Mouse (Mus musculus): ENCODE measurements around the gene Rpl28. TPM values are rescaled to one million over a fixed set of nuclear protein-coding genes. Genes with fewer than 3 reads are reported as not detected.

Gene Rpl28
- polyA plus RNA-seq, 1 experiment from 2014 or later: 203 TPM

- no peaks in the 10 kb centered on the region for H3K9me3 ChIP-seq (ENCODE audit: control insufficient read depth, low read length)
- no peak overlapping the region for H3K9ac ChIP-seq (ENCODE audit: low read length)
- under 1% methylated on average over 20 of the region's 20 CpGs for WGBS
- H3K36me3 ChIP-seq (ENCODE audit: control insufficient read depth, insufficient read depth, low read length): no peaks in the 10 kb centered on the region
- 0 out of 2 replicates have a peak, but pooled peaks cover 5% of the 10 kb centered on the region for H3K4me1 ChIP-seq (replicated peaks; ENCODE audit: control insufficient read depth, insufficient read depth, low read length)
- peaks cover 46% of the 10 kb centered on the region for H3K27me3 ChIP-seq (ENCODE audit: control insufficient read depth, insufficient read depth, low read length)
- ATAC-seq (replicated peaks; ENCODE audit: low FRiP score) (no peak), DNase-seq (ENCODE audit: low spot score) (no peak)
- no peak overlapping the region for H3K27ac ChIP-seq (ENCODE audit: low read depth, low read length)
- no peak overlapping the region; the same call in 1 of the 2 replicates for H3K4me3 ChIP-seq (ENCODE audit: low read depth, low read length)
- H3K4me2 ChIP-seq (ENCODE audit: low read depth, low read length, severe bottlenecking): no peak overlapping the region; the same call in 1 of the 2 replicates
Observed at GRCm38 (mm10) chr7:4777851-4778637, 14.6 kb upstream of the Rpl28 start.

- DNase-seq (ENCODE audit: low spot score): no peak
- WGBS: 29% methylated on average over 5 of the region's 5 CpGs
- no peak overlapping the region for H3K27ac ChIP-seq (ENCODE audit: low read depth, low read length)
Observed at GRCm38 (mm10) chr7:4779921-4780320, 12.8 kb upstream of the Rpl28 start.

GRCm38 (mm10) chr7:4782130-4782529 lies 10.5 kb upstream of the Rpl28 start:
- Histone ChIP-seq H3K27me3 (ENCODE audit: control insufficient read depth, insufficient read depth, low read length) (peaks cover 24% of the 10 kb centered on the region), H3K4me3 (ENCODE audit: low read depth, low read length) (no peak overlapping the region), H3K9ac (ENCODE audit: low read length) (no peak overlapping the region), H3K36me3 (ENCODE audit: control insufficient read depth, insufficient read depth, low read length) (no peaks in the 10 kb centered on the region), H3K4me2 (ENCODE audit: low read depth, low read length, severe bottlenecking) (no peak overlapping the region), H3K27ac (ENCODE audit: low read depth, low read length) (no peak overlapping the region), H3K4me1 (replicated peaks; ENCODE audit: control insufficient read depth, insufficient read depth, low read length) (0 out of 2 replicates have a peak, but pooled peaks cover 2% of the 10 kb centered on the region), H3K9me3 (ENCODE audit: control insufficient read depth, low read length) (no peaks in the 10 kb centered on the region)
- DNase-seq (ENCODE audit: low spot score) (no peak), ATAC-seq (replicated peaks; ENCODE audit: low FRiP score) (no peak)
- 55% methylated on average over 3 of the region's 3 CpGs for WGBS

More at GRCm38 (mm10) chr7:4779921-4780320, 12.8 kb upstream of the Rpl28 start:
- H3K36me3 ChIP-seq (ENCODE audit: control insufficient read depth, insufficient read depth, low read length): no peaks in the 10 kb centered on the region
- no peak overlapping the region for H3K4me2 ChIP-seq (ENCODE audit: low read depth, low read length, severe bottlenecking)
- H3K4me3 ChIP-seq (ENCODE audit: low read depth, low read length): no peak overlapping the region
- no peak for ATAC-seq (replicated peaks; ENCODE audit: low FRiP score)
- H3K27me3 ChIP-seq (ENCODE audit: control insufficient read depth, insufficient read depth, low read length): peaks cover 46% of the 10 kb centered on the region
- no peaks in the 10 kb centered on the region for H3K9me3 ChIP-seq (ENCODE audit: control insufficient read depth, low read length)
- no peak overlapping the region for H3K9ac ChIP-seq (ENCODE audit: low read length)
- H3K4me1 ChIP-seq (replicated peaks; ENCODE audit: control insufficient read depth, insufficient read depth, low read length): 0 out of 2 replicates have a peak, but pooled peaks cover 5% of the 10 kb centered on the region

DNA sequence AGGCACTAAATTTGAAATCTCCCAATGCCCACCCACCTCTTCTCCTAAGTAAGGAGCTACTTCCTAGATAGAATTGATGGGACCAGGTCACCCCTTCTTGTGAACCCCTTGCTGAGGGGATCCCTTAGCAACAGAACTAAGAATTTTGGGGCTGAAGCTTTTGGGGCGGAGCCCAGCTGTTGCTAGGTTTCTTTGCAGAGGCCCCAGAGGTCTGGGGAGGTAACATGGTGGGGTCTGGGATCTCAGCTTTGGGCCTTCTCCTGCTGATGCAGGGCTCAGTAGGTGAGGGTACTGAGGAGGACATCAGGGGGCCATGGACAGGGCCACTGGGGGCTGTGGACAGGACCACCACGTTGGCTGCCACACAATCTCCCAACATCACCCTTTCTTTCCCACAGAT lies 9.9 kb upstream of the Rpl28 start, which contains the start of the genes Il11 and Tmem190:
Gene Il11, minus strand, starts transcription at position 101 of the 400 bp plus-strand sequence.
Gene Tmem190, plus strand, starts transcription at position 179 of the 400 bp plus-strand sequence.
- no peak within 1 kb of the TSS for H3K4me3 ChIP-seq (ENCODE audit: low read depth, low read length)
- no peaks in the 10 kb centered on the region for H3K4me1 ChIP-seq (replicated peaks; ENCODE audit: control insufficient read depth, insufficient read depth, low read length)
- 67% methylated on average over 2 of the region's 2 CpGs for WGBS
- no peaks in the 10 kb centered on the region for H3K36me3 ChIP-seq (ENCODE audit: control insufficient read depth, insufficient read depth, low read length)
- no peak within 1 kb of the TSS; the same call in 1 of the 2 replicates for H3K9ac ChIP-seq (ENCODE audit: low read length)
- H3K9me3 ChIP-seq (ENCODE audit: control insufficient read depth, low read length): no peaks in the 10 kb centered on the region
- no peak within 1 kb of the TSS for H3K4me2 ChIP-seq (ENCODE audit: low read depth, low read length, severe bottlenecking)
- ATAC-seq (replicated peaks; ENCODE audit: low FRiP score) (no peak), DNase-seq (ENCODE audit: low spot score) (no peak)
- H3K27me3 ChIP-seq (ENCODE audit: control insufficient read depth, insufficient read depth, low read length): peaks cover 18% of the 10 kb centered on the region
- H3K27ac ChIP-seq (ENCODE audit: low read depth, low read length): no peak within 1 kb of the TSS

DNA sequence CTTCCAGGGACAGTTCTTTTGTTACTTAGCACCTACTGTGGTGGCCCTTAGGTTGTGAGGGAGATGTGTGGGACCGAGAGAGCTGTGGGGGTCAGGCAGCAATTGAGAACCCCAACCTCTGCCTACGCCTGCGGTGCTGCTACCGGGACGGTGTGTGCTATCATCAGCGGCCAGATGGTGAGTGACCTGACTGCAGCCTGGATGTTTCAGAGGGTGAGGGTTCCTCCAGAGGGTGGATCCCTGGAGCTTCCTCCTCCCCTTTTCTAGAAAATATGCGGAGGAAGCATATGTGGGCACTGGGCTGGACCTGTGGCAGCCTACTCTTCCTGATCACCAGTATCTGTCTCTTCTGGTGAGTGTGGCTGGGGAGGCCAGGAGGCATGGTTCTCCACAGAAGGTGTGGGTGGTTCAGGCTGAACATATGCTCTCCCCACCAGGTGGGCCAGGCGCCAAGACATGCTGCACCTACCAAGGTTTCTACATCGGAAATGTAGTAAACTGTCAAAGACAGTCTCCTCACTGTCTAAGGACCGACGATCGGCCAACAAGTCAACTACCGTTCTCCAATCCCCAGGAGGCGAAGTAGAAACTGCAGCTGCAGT lies 8.9 kb upstream of the Rpl28 start:
- Histone ChIP-seq H3K9ac (ENCODE audit: low read length) (no peak overlapping the region; the same call in 1 of the 2 replicates), H3K4me3 (ENCODE audit: low read depth, low read length) (no peak overlapping the region), H3K36me3 (ENCODE audit: control insufficient read depth, insufficient read depth, low read length) (no peaks in the 10 kb centered on the region), H3K4me1 (replicated peaks; ENCODE audit: control insufficient read depth, insufficient read depth, low read length) (0 out of 2 replicates have a peak, but pooled peaks cover 2% of the 10 kb centered on the region), H3K27me3 (ENCODE audit: control insufficient read depth, insufficient read depth, low read length) (peaks cover 10% of the 10 kb centered on the region), H3K27ac (ENCODE audit: low read depth, low read length) (no peak overlapping the region), H3K4me2 (ENCODE audit: low read depth, low read length, severe bottlenecking) (no peak overlapping the region), H3K9me3 (ENCODE audit: control insufficient read depth, low read length) (no peaks in the 10 kb centered on the region)
- 92% methylated on average over 14 of the region's 14 CpGs for WGBS
- DNase-seq (ENCODE audit: low spot score) (no peak), ATAC-seq (replicated peaks; ENCODE audit: low FRiP score) (no peak)

- peak overlapping the region; percentile 80 for H3K9ac ChIP-seq (ENCODE audit: low read length)
- peak; percentile 63 for ATAC-seq (replicated peaks; ENCODE audit: low FRiP score)
- H3K27ac ChIP-seq (ENCODE audit: low read depth, low read length): no peak overlapping the region
- peaks cover 7% of the 10 kb centered on the region; the same call in 1 of the 2 replicates for H3K4me1 ChIP-seq (replicated peaks; ENCODE audit: control insufficient read depth, insufficient read depth, low read length)
- no peaks in the 10 kb centered on the region; the same call in 1 of the 2 replicates for H3K36me3 ChIP-seq (ENCODE audit: control insufficient read depth, insufficient read depth, low read length)
- 2% methylated on average over 64 of the region's 64 CpGs for WGBS
- peak; percentile 83 for DNase-seq (ENCODE audit: low spot score)
- peak overlapping the region; percentile 85 for H3K4me2 ChIP-seq (ENCODE audit: low read depth, low read length, severe bottlenecking)
- peaks cover 8% of the 10 kb centered on the region; the same call in 1 of the 2 replicates for H3K27me3 ChIP-seq (ENCODE audit: control insufficient read depth, insufficient read depth, low read length)
- no peaks in the 10 kb centered on the region for H3K9me3 ChIP-seq (ENCODE audit: control insufficient read depth, low read length)
- H3K4me3 ChIP-seq (ENCODE audit: low read depth, low read length): peak overlapping the region; percentile 48
Observed at GRCm38 (mm10) chr7:4788499-4789435, 3.9 kb upstream of the Rpl28 start.

- peak within 1 kb of the TSS; percentile 80 for H3K9ac ChIP-seq (ENCODE audit: low read length)
- peaks cover 12% of the 10 kb centered on the region; the same call in 1 of the 2 replicates for H3K4me1 ChIP-seq (replicated peaks; ENCODE audit: control insufficient read depth, insufficient read depth, low read length)
- H3K9me3 ChIP-seq (ENCODE audit: control insufficient read depth, low read length): no peaks in the 10 kb centered on the region
- DNase-seq (ENCODE audit: low spot score) (no peak), ATAC-seq (replicated peaks; ENCODE audit: low FRiP score) (no peak; the same call in none of the 2 replicates)
- peaks cover under 1% of the 10 kb centered on the region for H3K36me3 ChIP-seq (ENCODE audit: control insufficient read depth, insufficient read depth, low read length)
- 7% methylated on average over 39 of the region's 40 CpGs for WGBS
- H3K4me3 ChIP-seq (ENCODE audit: low read depth, low read length): peak within 1 kb of the TSS; percentile 48
- no peak within 1 kb of the TSS for H3K27ac ChIP-seq (ENCODE audit: low read depth, low read length)
- peaks cover 8% of the 10 kb centered on the region; the same call in 1 of the 2 replicates for H3K27me3 ChIP-seq (ENCODE audit: control insufficient read depth, insufficient read depth, low read length)
- H3K4me2 ChIP-seq (ENCODE audit: low read depth, low read length, severe bottlenecking): peak within 1 kb of the TSS; percentile 85
Observed at GRCm38 (mm10) chr7:4789436-4789935, 3.2 kb upstream of the Rpl28 start, which contains the start of gene Tmem238. Gene Tmem238 (minus strand): TSS chr7:4789656.

Measured in forebrain, embryonic 11.5 days (tissue).